Mouse (Mus musculus) bone marrow, adult 2 months (tissue): Measurements from ENCODE around the gene Ablim1.

Experiments
- CTCF ChIP-seq: fragments of 200-500 bp; IDR thresholded peaks from 2 replicates; pipeline ENCODE4 v1.5.1; 2011; ENCODE audit warnings: low read length, control low read depth; ENCODE audit not compliant: control insufficient read depth, insufficient read depth
- POLR2A ChIP-seq: fragments of 200-500 bp; IDR thresholded peaks from 2 replicates; pipeline ENCODE4 v1.6.1; 2011; ENCODE audit warnings: low read depth, mild to moderate bottlenecking, control low read depth, low read length, borderline replicate concordance; ENCODE audit not compliant: control insufficient read depth

DNA sequence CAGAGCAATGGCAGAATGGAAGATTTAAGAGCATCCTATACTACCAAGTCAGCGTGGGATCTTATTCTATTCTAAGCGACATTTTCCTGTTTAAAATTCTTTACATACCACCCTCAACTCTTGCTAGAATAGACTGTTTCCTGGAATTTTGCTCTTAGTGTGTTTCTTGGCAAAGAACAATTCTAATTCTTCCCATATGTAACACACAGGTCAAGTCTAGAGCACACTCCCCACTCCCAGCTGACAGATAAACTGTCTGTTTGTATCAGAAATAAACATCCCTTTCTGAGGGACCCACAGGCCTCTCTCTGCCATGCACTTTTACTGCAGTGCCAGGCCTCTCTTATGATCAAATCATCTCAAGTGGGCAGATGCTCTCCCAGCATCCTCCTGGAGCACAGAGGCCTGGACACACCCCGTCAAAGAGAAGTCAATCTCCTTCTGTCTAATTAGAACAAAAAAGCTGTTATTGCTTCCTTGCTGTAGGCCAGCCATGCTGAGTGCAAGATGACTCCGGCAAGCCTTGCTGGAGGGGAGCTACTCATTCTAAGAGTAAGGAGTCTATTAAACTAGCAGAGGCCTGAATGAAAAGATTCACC, 211.3 kb downstream of the Ablim1 start:
- TF ChIP-seq POLR2A = no peak
- TF ChIP-seq CTCF = no peak
